Mouse (Mus musculus) forebrain, postnatal 0 days (tissue): Measurements from ENCODE around the gene March6. TPM values are rescaled to one million over a fixed set of nuclear protein-coding genes. Genes with fewer than 3 reads are reported as not detected.

ENCODE experiments used
- ATAC-seq: fragments of 200-750 bp; cut with Nextera tagmentation; 2 replicates; pipeline ENCODE4 v1.8.0; 2017; ENCODE audit warnings: mild to moderate bottlenecking, moderate library complexity
- DNase-seq: peaks from one replicate; pipeline ENCODE4 v3.0.0-alpha.2; 2015
- H3K27ac ChIP-seq: fragments of 300-500 bp; sonication (generic); 2 replicates; pipeline ENCODE4 v1.5.1; 2014; ENCODE audit warnings: low read depth, mild to moderate bottlenecking, antibody characterized with exemption, low read length, moderate library complexity, mixed read lengths
- H3K27me3 ChIP-seq: fragments of 300-500 bp; sonication (generic); 2 replicates; pipeline ENCODE4 v1.6.1; 2014; ENCODE audit warnings: mild to moderate bottlenecking, low read length, mixed read lengths; ENCODE audit not compliant: insufficient read depth
- H3K36me3 ChIP-seq: fragments of 300-500 bp; sonication (generic); 2 replicates; pipeline ENCODE4 v1.6.1; 2014; ENCODE audit warnings: mild to moderate bottlenecking, moderate library complexity; ENCODE audit not compliant: insufficient read depth
- H3K4me1 ChIP-seq: fragments of 300-500 bp; sonication (generic); 2 replicates; pipeline ENCODE4 v1.6.1; 2014; ENCODE audit warnings: antibody characterized with exemption; ENCODE audit not compliant: insufficient read depth
- H3K4me2 ChIP-seq: fragments of 300-500 bp; sonication (generic); 2 replicates; pipeline ENCODE4 v1.6.1; 2014; ENCODE audit warnings: low read depth, mild to moderate bottlenecking, moderate library complexity
- H3K4me3 ChIP-seq: fragments of 300-500 bp; sonication (generic); 2 replicates; pipeline ENCODE4 v1.5.1; 2014; ENCODE audit warnings: low read depth, low read length, mixed read lengths
- H3K9ac ChIP-seq: fragments of 300-500 bp; sonication (generic); 2 replicates; pipeline ENCODE4 v1.6.1; 2014; ENCODE audit warnings: mild to moderate bottlenecking
- H3K9me3 ChIP-seq: fragments of 300-500 bp; sonication (generic); 2 replicates; pipeline ENCODE4 v1.6.1; 2016; ENCODE audit warnings: low read length
- CTCF ChIP-seq: sonication (generic); IDR thresholded peaks from 2 replicates; pipeline ENCODE4 v1.5.1; 2016; ENCODE audit warnings: antibody characterized with exemption, control low read depth, low read depth
- WGBS: fragments of 180-500 bp; shearing (Covaris S2); extraction: QIAGEN DNeasy Blood & Tissue Kit; methylation state at CpG from one replicate; pipeline ENCODE4 v1.1.7; 2014; 5-methylcytosine and 5-hydroxymethylcytosine counted together
- polyA plus RNA-seq: library from polyadenylated mRNA; unstranded; fragments of >200 nt; fragmentation: Nextera tagmentation; extraction: Ambion mirVana; gene quantifications from 2 replicates; pipeline ENCODE4 v1.2.1, GENCODE M21; 2015
- total RNA-seq: library from RNA; depleted of rRNA; stranded (reverse); fragments of >200 nt; gene quantifications from 2 replicates; pipeline ENCODE4 v1.2.3, GENCODE M21; 2014

Gene March6
- total and polyA plus RNA-seq, 2 experiments from 2014 or later: 60.2 to 209 TPM

- Histone ChIP-seq H3K36me3 (no peaks in the 10 kb centered on the region), H3K9ac (no peak overlapping the region)
Measured at GRCm38 (mm10) chr15:31542013-31542958, 11.4 kb upstream of the March6 start.

GRCm38 (mm10) chr15:31540513-31540802 lies 9.6 kb upstream of the March6 start:
- Histone ChIP-seq H3K4me2 (no peak overlapping the region), H3K27me3 (no peaks in the 10 kb centered on the region), H3K4me3 (no peak overlapping the region), H3K9ac (no peak overlapping the region), H3K36me3 (no peaks in the 10 kb centered on the region), H3K27ac (no peak overlapping the region), H3K4me1 (peaks cover 12% of the 10 kb centered on the region; the same call in 1 of the 2 replicates), H3K9me3 (no peaks in the 10 kb centered on the region)
- TF ChIP-seq CTCF: no peak
- DNase-seq (no peak), ATAC-seq (no peak)
- WGBS: 50% methylated on average over 1 of the region's 1 CpGs

More at GRCm38 (mm10) chr15:31542013-31542958, 11.4 kb upstream of the March6 start:
- Histone ChIP-seq H3K4me1 (peaks cover 8% of the 10 kb centered on the region; the same call in 1 of the 2 replicates), H3K9me3 (no peaks in the 10 kb centered on the region), H3K4me2 (no peak overlapping the region), H3K27ac (no peak overlapping the region), H3K4me3 (no peak overlapping the region), H3K27me3 (no peaks in the 10 kb centered on the region)
- ATAC-seq (peak; percentile 12; the same call in 1 of the 2 replicates), DNase-seq (no peak)
- TF ChIP-seq CTCF: no peak
- WGBS: 11% methylated on average over 10 of the region's 10 CpGs

- no peak overlapping the region for H3K27ac ChIP-seq
- H3K27me3 ChIP-seq: no peaks in the 10 kb centered on the region
- no peak overlapping the region for H3K9ac ChIP-seq
- ATAC-seq (no peak), DNase-seq (no peak)
- no peaks in the 10 kb centered on the region for H3K9me3 ChIP-seq
- no peaks in the 10 kb centered on the region for H3K36me3 ChIP-seq
- no peak overlapping the region for H3K4me2 ChIP-seq
- TF ChIP-seq CTCF: no peak
- 79% methylated on average over 9 of the region's 9 CpGs for WGBS
- peaks cover 12% of the 10 kb centered on the region; the same call in 1 of the 2 replicates for H3K4me1 ChIP-seq
- no peak overlapping the region for H3K4me3 ChIP-seq
Measured at GRCm38 (mm10) chr15:31539643-31540512, 9.0 kb upstream of the March6 start.

GRCm38 (mm10) chr15:31538346-31538745 lies 7.5 kb upstream of the March6 start:
- no peak for DNase-seq
- Histone ChIP-seq H3K4me3 (no peak overlapping the region), H3K36me3 (no peaks in the 10 kb centered on the region), H3K27ac (no peak overlapping the region), H3K4me2 (no peak overlapping the region), H3K27me3 (no peaks in the 10 kb centered on the region), H3K9ac (no peak overlapping the region), H3K4me1 (peaks cover 12% of the 10 kb centered on the region; the same call in 1 of the 2 replicates), H3K9me3 (no peaks in the 10 kb centered on the region)
- ATAC-seq: no peak
- 90% methylated on average over 3 of the region's 3 CpGs for WGBS
- TF ChIP-seq CTCF: no peak

- no peak for ATAC-seq
- WGBS: 87% methylated on average over 2 of the region's 2 CpGs
Measured at GRCm38 (mm10) chr15:31537706-31538105, 6.9 kb upstream of the March6 start.

GRCm38 (mm10) chr15:31536051-31536737 lies 5.3 kb upstream of the March6 start:
- peak; percentile 64 for DNase-seq
- Histone ChIP-seq H3K4me1 (0 out of 2 replicates have a peak, but pooled peaks cover 4% of the 10 kb centered on the region), H3K27ac (no peak overlapping the region), H3K27me3 (no peaks in the 10 kb centered on the region), H3K9ac (no peak overlapping the region), H3K4me2 (peak overlapping the region; percentile 10; the same call in 1 of the 2 replicates), H3K4me3 (no peak overlapping the region), H3K9me3 (no peaks in the 10 kb centered on the region), H3K36me3 (no peaks in the 10 kb centered on the region)
- peak; percentile 76 for ATAC-seq
- 5% methylated on average over 7 of the region's 7 CpGs for WGBS
- TF ChIP-seq CTCF: no peak

More at GRCm38 (mm10) chr15:31537706-31538105, 6.9 kb upstream of the March6 start:
- H3K9ac ChIP-seq: no peak overlapping the region
- no peak overlapping the region for H3K4me3 ChIP-seq
- peaks cover 12% of the 10 kb centered on the region; the same call in 1 of the 2 replicates for H3K4me1 ChIP-seq
- no peaks in the 10 kb centered on the region for H3K9me3 ChIP-seq
- H3K4me2 ChIP-seq: no peak overlapping the region
- no peaks in the 10 kb centered on the region for H3K27me3 ChIP-seq
- no peaks in the 10 kb centered on the region for H3K36me3 ChIP-seq
- H3K27ac ChIP-seq: no peak overlapping the region
- TF ChIP-seq CTCF: no peak
- DNase-seq: no peak
